Mouse (Mus musculus): ENCODE measurements at regions not wholly inside any gene's neighbourhood (a gene's known extent, or its start where the extent isn't known, plus 50 kb on each side); places are given as distances from the start of the nearest gene placed in this dataset.
"Not testable (repeated sequence)": the region's sequence is repeated elsewhere in the genome, so short reads cannot be mapped to it uniquely, and the experiment has no call there.

DNA sequence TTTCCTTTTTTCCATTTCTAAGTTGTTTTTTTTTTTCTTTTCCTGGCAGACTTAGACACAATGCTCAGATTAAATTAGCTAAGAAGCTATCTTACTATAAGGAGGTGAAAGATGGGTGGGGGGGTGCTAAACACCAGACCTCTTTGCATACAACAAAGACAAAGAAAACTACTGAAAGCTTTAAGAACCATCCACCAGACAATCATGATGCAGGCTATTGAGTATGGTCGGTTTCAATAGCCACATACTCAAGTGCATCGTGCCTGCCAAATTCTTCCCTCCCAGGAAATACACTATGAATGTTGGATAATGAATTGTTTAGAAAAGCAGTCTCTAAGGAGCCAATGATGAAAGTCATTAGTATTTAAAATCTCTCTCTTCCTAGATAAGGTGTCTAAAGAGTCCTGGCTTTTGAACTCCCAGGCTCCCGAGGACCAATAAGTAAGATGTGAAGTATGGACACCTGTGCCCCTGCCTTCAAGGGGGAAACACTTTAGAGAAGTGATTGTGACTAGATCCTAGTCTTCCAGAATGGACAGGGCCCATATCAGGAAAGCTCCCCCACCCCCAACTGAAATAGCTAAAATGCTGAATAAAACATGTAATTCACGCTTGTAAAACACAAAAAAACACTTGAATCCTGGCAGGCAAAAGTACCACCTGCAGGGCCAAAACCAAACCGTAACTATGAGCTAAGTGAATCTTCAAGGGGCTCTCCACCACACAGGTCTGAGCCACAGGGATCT is 381.8 kb upstream of the B3galt2 start:
- DNase-seq (ENCODE audit: low spot score in 2 of 2) = no peak

GRCm38 (mm10) chr1:143263263-143264038 is 377.0 kb upstream of the B3galt2 start:
- no peak for DNase-seq (ENCODE audit: low spot score in 2 of 2)

DNA sequence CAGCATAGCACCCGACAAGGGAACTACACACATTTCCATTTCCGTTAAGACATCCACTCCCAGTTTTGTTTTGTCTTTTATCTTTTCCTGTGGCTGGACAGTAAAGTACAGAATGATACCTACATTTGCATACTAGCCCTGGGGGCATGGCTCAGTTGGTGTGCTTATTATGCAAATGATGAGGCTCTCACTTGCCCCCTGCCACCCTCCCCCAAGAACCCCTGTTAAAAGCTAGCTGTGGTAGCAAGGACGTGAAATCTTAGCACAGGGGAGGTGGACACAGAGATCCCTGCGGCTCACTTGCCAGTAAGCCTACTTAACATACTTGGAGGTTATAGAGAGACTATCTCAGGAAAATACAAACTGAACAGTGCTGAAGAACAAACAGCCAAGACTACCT is 375.2 kb upstream of the B3galt2 start:
- no peak for DNase-seq (ENCODE audit: low spot score in 2 of 2)

DNA sequence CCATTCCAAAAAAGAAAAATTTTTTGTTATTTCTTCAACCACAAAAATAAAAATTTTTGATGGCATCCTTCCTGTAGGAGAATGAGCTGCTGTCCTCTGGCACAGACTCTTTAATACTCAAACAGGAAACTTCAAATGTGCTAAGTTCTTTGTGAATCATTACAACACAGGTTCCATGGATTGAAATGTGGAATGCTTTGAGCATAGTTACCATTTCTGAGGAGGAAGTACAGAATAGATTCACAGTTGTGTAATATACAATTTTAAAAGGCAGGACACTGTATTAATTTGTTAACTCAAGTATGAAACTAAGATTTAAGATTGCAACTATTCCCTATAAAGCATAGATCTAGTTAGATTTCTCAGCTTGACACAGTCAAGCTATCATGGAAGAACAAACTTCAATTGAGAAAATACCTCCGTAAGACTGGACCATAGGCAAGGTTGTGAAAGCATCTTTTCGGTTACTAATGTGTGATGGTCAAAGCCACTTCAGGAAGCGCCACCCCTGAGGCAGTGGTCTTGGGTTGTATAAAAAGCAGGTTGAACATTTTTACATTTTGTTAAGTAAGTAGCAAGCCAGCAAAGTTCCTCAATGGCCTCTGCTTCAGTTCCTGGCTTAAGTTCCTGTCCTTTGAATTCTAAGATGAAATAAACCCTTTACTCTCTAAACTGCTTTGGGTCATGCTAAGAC is 354.0 kb upstream of the B3galt2 start:
- no peak for DNase-seq (ENCODE audit: low spot score in 2 of 2)

DNA sequence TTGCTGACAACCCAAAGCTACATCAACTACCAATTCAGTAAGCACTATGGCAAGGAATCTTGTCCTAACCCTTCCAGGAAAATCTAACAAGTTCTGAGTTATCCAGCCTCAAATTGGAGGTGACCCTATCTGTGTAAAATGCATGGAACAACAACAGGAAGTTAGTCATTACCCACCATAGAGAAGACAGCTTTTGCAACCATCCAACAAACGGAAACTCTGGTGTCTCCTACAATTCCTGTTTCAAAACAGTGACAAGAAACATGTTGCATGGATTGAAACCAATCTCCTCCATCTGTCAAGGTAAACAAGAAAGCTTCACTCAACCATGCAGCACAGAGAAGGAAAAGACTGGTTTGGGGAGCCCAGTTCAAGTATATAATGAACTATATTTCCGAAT is 353.0 kb upstream of the B3galt2 start:
- DNase-seq (ENCODE audit: low spot score in 2 of 2) = no peak

GRCm38 (mm10) chr1:143296555-143296954 is 343.9 kb upstream of the B3galt2 start:
- no peak for DNase-seq (ENCODE audit: low spot score in 2 of 2)

- no peak for DNase-seq (ENCODE audit: low spot score in 2 of 2)
Observed at GRCm38 (mm10) chr1:143307379-143307778, 333.1 kb upstream of the B3galt2 start.

DNA sequence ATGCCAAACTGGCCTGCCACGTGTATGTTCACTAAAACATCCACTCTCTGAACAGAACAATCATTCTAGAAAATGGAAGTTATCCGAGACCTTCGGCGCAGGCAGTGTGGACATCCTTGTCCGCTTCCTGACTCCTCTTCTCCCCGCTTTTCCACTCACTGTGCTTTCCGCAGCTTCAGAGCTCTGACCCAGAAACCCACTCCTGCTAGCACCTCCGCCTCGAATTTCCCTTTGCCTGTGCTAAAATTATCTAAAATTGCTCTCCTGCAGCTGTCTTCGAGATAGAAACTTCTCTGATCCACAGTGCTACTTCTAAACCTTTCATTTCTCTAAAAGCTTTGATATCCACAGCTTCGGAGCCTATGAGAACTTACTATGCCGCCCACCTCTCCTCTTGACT is 322.1 kb upstream of the B3galt2 start:
- no peak for DNase-seq (ENCODE audit: low spot score in 2 of 2)

- no peak for DNase-seq (ENCODE audit: low spot score in 2 of 2)
Observed at GRCm38 (mm10) chr1:143319568-143319967, 320.9 kb upstream of the B3galt2 start.

DNA sequence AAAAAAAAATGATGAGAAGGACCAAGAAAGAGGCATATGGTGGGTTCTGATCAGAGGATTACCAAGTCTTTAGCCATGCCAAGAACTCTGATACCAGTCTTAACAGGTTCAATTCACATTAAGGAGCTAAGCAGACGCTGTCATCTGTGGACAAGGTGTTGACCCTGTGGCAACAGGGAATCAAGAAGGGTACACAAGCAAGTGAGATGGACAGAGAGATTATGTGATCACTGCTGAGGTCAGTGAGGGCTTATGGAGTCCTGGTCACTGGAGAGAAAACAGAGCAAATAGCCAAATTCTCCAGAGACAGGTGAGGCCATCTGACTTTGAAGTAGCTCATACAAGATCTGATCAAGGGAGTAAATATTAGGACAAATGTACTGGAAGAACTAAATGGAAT is 289.1 kb upstream of the B3galt2 start:
- DNase-seq (ENCODE audit: low spot score in 2 of 2) = no peak

GRCm38 (mm10) chr1:143360256-143360655 is 280.2 kb upstream of the B3galt2 start:
- not testable (repeated sequence) for DNase-seq (ENCODE audit: low spot score in 2 of 2)

DNA sequence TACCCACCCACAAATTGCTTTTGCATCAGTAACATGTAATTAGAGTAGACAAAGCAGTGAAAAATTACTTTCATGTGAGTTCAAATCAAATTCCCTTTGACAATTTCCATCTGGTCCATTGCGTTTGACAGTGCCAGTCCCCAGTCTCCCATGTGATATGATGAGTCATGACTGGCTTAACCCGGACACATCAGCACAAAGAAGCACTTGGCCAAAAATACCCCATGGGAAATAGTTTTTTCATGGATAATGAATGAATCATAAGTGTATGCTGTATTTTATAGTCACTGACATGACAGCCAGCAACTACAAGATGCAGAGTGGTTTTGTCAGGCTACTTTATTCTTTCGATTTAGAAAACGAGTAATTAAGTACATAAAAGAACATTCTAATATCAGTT is 248.6 kb upstream of the B3galt2 start:
- no peak for DNase-seq (ENCODE audit: low spot score in 2 of 2)
